Mouse (Mus musculus): Measurements from ENCODE around the gene 1700066M21Rik.

The 1700066M21Rik gene

GRCm38 (mm10) chr1:57390993-57391790 lies 13.8 kb downstream of the 1700066M21Rik start:
- no peak for DNase-seq (ENCODE audit: extremely low read depth, low read depth, low spot score)

GRCm38 (mm10) chr1:57392417-57392816 lies 15.0 kb downstream of the 1700066M21Rik start:
- DNase-seq (ENCODE audit: extremely low read depth, low read depth, low spot score), result peak; percentile 54

GRCm38 (mm10) chr1:57394051-57394450 lies 16.6 kb downstream of the 1700066M21Rik start:
- DNase-seq (ENCODE audit: extremely low read depth, low read depth, low spot score), result no peak

- DNase-seq (ENCODE audit: extremely low read depth, low read depth, low spot score), result no peak
Measured at GRCm38 (mm10) chr1:57400321-57400720, 22.9 kb downstream of the 1700066M21Rik start.

GRCm38 (mm10) chr1:57400877-57401276 lies 23.5 kb downstream of the 1700066M21Rik start:
- DNase-seq (ENCODE audit: extremely low read depth, low read depth, low spot score), result no peak

- no peak for DNase-seq (ENCODE audit: extremely low read depth, low read depth, low spot score)
Measured at GRCm38 (mm10) chr1:57402116-57402515, 24.7 kb downstream of the 1700066M21Rik start.

GRCm38 (mm10) chr1:57406187-57407151 lies 29.0 kb downstream of the 1700066M21Rik start, which contains the start of the genes Maip1 and Tyw5:
Gene Maip1 (plus strand): TSS chr1:57406328.
Gene Tyw5 (minus strand): TSS chr1:57407101.
- DNase-seq (ENCODE audit: extremely low read depth, low read depth, low spot score), result no peak

GRCm38 (mm10) chr1:57408994-57409393 lies 31.6 kb downstream of the 1700066M21Rik start:
- no peak for DNase-seq (ENCODE audit: extremely low read depth, low read depth, low spot score)

GRCm38 (mm10) chr1:57413397-57413796 lies 36.0 kb downstream of the 1700066M21Rik start:
- DNase-seq (ENCODE audit: extremely low read depth, low read depth, low spot score), result no peak

- no peak for DNase-seq (ENCODE audit: extremely low read depth, low read depth, low spot score)
Measured at GRCm38 (mm10) chr1:57423696-57424095, 46.3 kb downstream of the 1700066M21Rik start.

GRCm38 (mm10) chr1:57428368-57429308 lies 51.2 kb downstream of the 1700066M21Rik start:
- DNase-seq (ENCODE audit: extremely low read depth, low read depth, low spot score), result no peak

- DNase-seq (ENCODE audit: extremely low read depth, low read depth, low spot score), result no peak
Measured at GRCm38 (mm10) chr1:57429786-57430483, 52.5 kb downstream of the 1700066M21Rik start.

- DNase-seq (ENCODE audit: extremely low read depth, low read depth, low spot score), result no peak
Measured at GRCm38 (mm10) chr1:57433141-57433540, 55.7 kb downstream of the 1700066M21Rik start.

Data from fat pad, adult 2 months (tissue).